Mouse (Mus musculus) 3T3-L1 (cell line): ENCODE measurements around the gene Nfkbil1.
A peak's percentile ranks its signal among the peaks of the same experiment; 100 is the strongest.
"Not testable (repeated sequence)": the region's sequence is repeated elsewhere in the genome, so short reads cannot be mapped to it uniquely, and the experiment has no call there.

Experiments used
- DNase-seq: peaks from one replicate; pipeline ENCODE4 v3.0.0-alpha.2; 2015; ENCODE audit warnings: low read depth, low spot score

Gene Nfkbil1

GRCm38 (mm10) chr17:35236996-35237395 lies 1.4 kb upstream of the Nfkbil1 start:
- no peak for DNase-seq

- peak; percentile 96 for DNase-seq
Observed at GRCm38 (mm10) chr17:35236390-35236746, 776 bp upstream of the Nfkbil1 start.

- peak; percentile 63 for DNase-seq
Observed at GRCm38 (mm10) chr17:35234903-35235302, 689 bp downstream of the Nfkbil1 start.

GRCm38 (mm10) chr17:35234090-35234489 lies 1.5 kb downstream of the Nfkbil1 start:
- not testable (repeated sequence) for DNase-seq

- DNase-seq = no peak
Observed at GRCm38 (mm10) chr17:35233114-35233980, 2.2 kb downstream of the Nfkbil1 start, which contains the start of gene Atp6v1g2. Gene Atp6v1g2 (plus strand): TSS chr17:35233660.

GRCm38 (mm10) chr17:35232659-35233058 lies 2.9 kb downstream of the Nfkbil1 start:
- DNase-seq = no peak

GRCm38 (mm10) chr17:35232043-35232442 lies 3.5 kb downstream of the Nfkbil1 start:
- DNase-seq = peak; percentile 87

- DNase-seq = no peak
Observed at GRCm38 (mm10) chr17:35231022-35231421, 4.6 kb downstream of the Nfkbil1 start.

- DNase-seq = no peak
Observed at GRCm38 (mm10) chr17:35226561-35227046, 9.0 kb downstream of the Nfkbil1 start.

- peak; percentile 85 for DNase-seq
Observed at GRCm38 (mm10) chr17:35225456-35225855, 10.1 kb downstream of the Nfkbil1 start.

GRCm38 (mm10) chr17:35224641-35225040 lies 11.0 kb downstream of the Nfkbil1 start:
- no peak for DNase-seq

GRCm38 (mm10) chr17:35222299-35222698 lies 13.3 kb downstream of the Nfkbil1 start:
- DNase-seq = no peak

GRCm38 (mm10) chr17:35220156-35220952 lies 15.2 kb downstream of the Nfkbil1 start, which contains the start of gene Gm16181:
Gene Gm16181 (plus strand): TSS chr17:35220834.
- DNase-seq = no peak

GRCm38 (mm10) chr17:35219601-35220041 lies 16.0 kb downstream of the Nfkbil1 start:
- no peak for DNase-seq

GRCm38 (mm10) chr17:35218516-35219193 lies 16.9 kb downstream of the Nfkbil1 start:
- no peak for DNase-seq

- no peak for DNase-seq
Observed at GRCm38 (mm10) chr17:35213071-35213470, 22.5 kb downstream of the Nfkbil1 start.

- no peak for DNase-seq
Observed at GRCm38 (mm10) chr17:35210593-35210992, 25.0 kb downstream of the Nfkbil1 start.

GRCm38 (mm10) chr17:35209785-35210535 lies 25.6 kb downstream of the Nfkbil1 start:
- no peak for DNase-seq

- no peak for DNase-seq
Observed at GRCm38 (mm10) chr17:35205380-35205769, 30.2 kb downstream of the Nfkbil1 start.

GRCm38 (mm10) chr17:35204494-35205379 lies 30.9 kb downstream of the Nfkbil1 start, which contains the start of gene Lta:
Gene Lta (minus strand): TSS chr17:35205351.
- DNase-seq = no peak
